Mouse (Mus musculus): ENCODE data around the gene Tlnrd1. TPM values are rescaled to one million over a fixed set of nuclear protein-coding genes. Genes with fewer than 3 reads are reported as not detected.

Tlnrd1 gene
- polyA plus RNA-seq, 1 experiment, result 24.1 TPM

- WGBS, result 22% methylated on average over 5 of the region's 5 CpGs
- DNase-seq, result no peak
- H3K27ac ChIP-seq (ENCODE audit: control insufficient read depth, insufficient read depth, low read length), result no peak overlapping the region
Observed at GRCm38 (mm10) chr7:83878676-83879448, 5.2 kb downstream of the Tlnrd1 start.

GRCm38 (mm10) chr7:83877088-83877487 lies 7.0 kb downstream of the Tlnrd1 start:
- TF ChIP-seq CTCF (IDR thresholded peaks at IDR 0.05; ENCODE audit: borderline replicate concordance, control insufficient read depth, extremely low read depth, insufficient read depth, low read length, poor library complexity) (no peak), POLR2A (IDR thresholded peaks at IDR 0.05; ENCODE audit: control insufficient read depth, extremely low read depth, insufficient read depth, low read length, poor library complexity) (no peak)
- Histone ChIP-seq H3K27me3 (ENCODE audit: control insufficient read depth, insufficient read depth, low read length) (no peaks in the 10 kb centered on the region), H3K27ac (ENCODE audit: control insufficient read depth, insufficient read depth, low read length) (no peak overlapping the region), H3K4me3 (ENCODE audit: control insufficient read depth, insufficient read depth, low read length) (no peak overlapping the region), H3K4me1 (replicated peaks; ENCODE audit: control insufficient read depth, insufficient read depth, low read length) (0 out of 2 replicates have a peak, but pooled peaks cover 3% of the 10 kb centered on the region), H3K36me3 (ENCODE audit: control insufficient read depth, insufficient read depth, low read length) (no peaks in the 10 kb centered on the region)
- no peak for DNase-seq
- WGBS, result 93% methylated on average over 3 of the region's 3 CpGs

More at GRCm38 (mm10) chr7:83878676-83879448, 5.2 kb downstream of the Tlnrd1 start:
- Histone ChIP-seq H3K4me1 (replicated peaks; ENCODE audit: control insufficient read depth, insufficient read depth, low read length) (peaks cover 14% of the 10 kb centered on the region), H3K4me3 (ENCODE audit: control insufficient read depth, insufficient read depth, low read length) (no peak overlapping the region), H3K36me3 (ENCODE audit: control insufficient read depth, insufficient read depth, low read length) (no peaks in the 10 kb centered on the region), H3K27me3 (ENCODE audit: control insufficient read depth, insufficient read depth, low read length) (no peaks in the 10 kb centered on the region)
- no peak for TF ChIP-seq CTCF (IDR thresholded peaks at IDR 0.05; ENCODE audit: borderline replicate concordance, control insufficient read depth, extremely low read depth, insufficient read depth, low read length, poor library complexity)
- no peak for TF ChIP-seq POLR2A (IDR thresholded peaks at IDR 0.05; ENCODE audit: control insufficient read depth, extremely low read depth, insufficient read depth, low read length, poor library complexity)

- no peak for DNase-seq
- TF ChIP-seq POLR2A (IDR thresholded peaks at IDR 0.05; ENCODE audit: control insufficient read depth, extremely low read depth, insufficient read depth, low read length, poor library complexity) (no peak), CTCF (IDR thresholded peaks at IDR 0.05; ENCODE audit: borderline replicate concordance, control insufficient read depth, extremely low read depth, insufficient read depth, low read length, poor library complexity) (no peak)
- H3K27ac ChIP-seq (ENCODE audit: control insufficient read depth, insufficient read depth, low read length), result no peak overlapping the region
- no peaks in the 10 kb centered on the region for H3K4me1 ChIP-seq (replicated peaks; ENCODE audit: control insufficient read depth, insufficient read depth, low read length)
- no peak overlapping the region for H3K4me3 ChIP-seq (ENCODE audit: control insufficient read depth, insufficient read depth, low read length)
- 84% methylated on average over 5 of the region's 5 CpGs for WGBS
- H3K27me3 ChIP-seq (ENCODE audit: control insufficient read depth, insufficient read depth, low read length), result no peaks in the 10 kb centered on the region
- H3K36me3 ChIP-seq (ENCODE audit: control insufficient read depth, insufficient read depth, low read length), result no peaks in the 10 kb centered on the region
Observed at GRCm38 (mm10) chr7:83869839-83870543, 14.1 kb downstream of the Tlnrd1 start.

- H3K4me3 ChIP-seq (ENCODE audit: control insufficient read depth, insufficient read depth, low read length), result no peak overlapping the region
- no peaks in the 10 kb centered on the region for H3K4me1 ChIP-seq (replicated peaks; ENCODE audit: control insufficient read depth, insufficient read depth, low read length)
- no peak for DNase-seq
- TF ChIP-seq POLR2A (IDR thresholded peaks at IDR 0.05; ENCODE audit: control insufficient read depth, extremely low read depth, insufficient read depth, low read length, poor library complexity), result no peak
- no peak for TF ChIP-seq CTCF (IDR thresholded peaks at IDR 0.05; ENCODE audit: borderline replicate concordance, control insufficient read depth, extremely low read depth, insufficient read depth, low read length, poor library complexity)
- no peaks in the 10 kb centered on the region for H3K27me3 ChIP-seq (ENCODE audit: control insufficient read depth, insufficient read depth, low read length)
- no peaks in the 10 kb centered on the region for H3K36me3 ChIP-seq (ENCODE audit: control insufficient read depth, insufficient read depth, low read length)
- WGBS, result 92% methylated on average over 3 of the region's 3 CpGs
- no peak overlapping the region for H3K27ac ChIP-seq (ENCODE audit: control insufficient read depth, insufficient read depth, low read length)
Observed at GRCm38 (mm10) chr7:83868200-83868599, 15.9 kb downstream of the Tlnrd1 start.

GRCm38 (mm10) chr7:83863554-83863953 lies 20.6 kb downstream of the Tlnrd1 start:
- H3K4me3 ChIP-seq (ENCODE audit: control insufficient read depth, insufficient read depth, low read length), result no peak overlapping the region
- no peak overlapping the region for H3K27ac ChIP-seq (ENCODE audit: control insufficient read depth, insufficient read depth, low read length)
- no peak for TF ChIP-seq CTCF (IDR thresholded peaks at IDR 0.05; ENCODE audit: borderline replicate concordance, control insufficient read depth, extremely low read depth, insufficient read depth, low read length, poor library complexity)
- no peak for DNase-seq
- no peaks in the 10 kb centered on the region for H3K4me1 ChIP-seq (replicated peaks; ENCODE audit: control insufficient read depth, insufficient read depth, low read length)
- H3K36me3 ChIP-seq (ENCODE audit: control insufficient read depth, insufficient read depth, low read length), result no peaks in the 10 kb centered on the region
- 59% methylated on average over 2 of the region's 2 CpGs for WGBS
- H3K27me3 ChIP-seq (ENCODE audit: control insufficient read depth, insufficient read depth, low read length), result no peaks in the 10 kb centered on the region

GRCm38 (mm10) chr7:83859378-83860083 lies 24.6 kb downstream of the Tlnrd1 start:
- H3K4me3 ChIP-seq (ENCODE audit: control insufficient read depth, insufficient read depth, low read length), result no peak overlapping the region
- no peaks in the 10 kb centered on the region for H3K27me3 ChIP-seq (ENCODE audit: control insufficient read depth, insufficient read depth, low read length)
- 88% methylated on average over 4 of the region's 4 CpGs for WGBS
- H3K36me3 ChIP-seq (ENCODE audit: control insufficient read depth, insufficient read depth, low read length), result no peaks in the 10 kb centered on the region
- no peak overlapping the region for H3K27ac ChIP-seq (ENCODE audit: control insufficient read depth, insufficient read depth, low read length)
- no peak for DNase-seq
- TF ChIP-seq CTCF (IDR thresholded peaks at IDR 0.05; ENCODE audit: borderline replicate concordance, control insufficient read depth, extremely low read depth, insufficient read depth, low read length, poor library complexity) (no peak), POLR2A (IDR thresholded peaks at IDR 0.05; ENCODE audit: control insufficient read depth, extremely low read depth, insufficient read depth, low read length, poor library complexity) (no peak)
- H3K4me1 ChIP-seq (replicated peaks; ENCODE audit: control insufficient read depth, insufficient read depth, low read length), result no peaks in the 10 kb centered on the region
